Mouse (Mus musculus) C2C12 (cell line): ENCODE measurements at regions not wholly inside any gene's neighbourhood (a gene's known extent, or its start where the extent isn't known, plus 50 kb on each side); places are given as distances from the start of the nearest gene placed in this dataset.

Experiments
- CEBPB ChIP-seq: IDR thresholded peaks from one replicate; pipeline ENCODE4 v1.6.1; 2011; ENCODE audit warnings: low read depth, mild to moderate bottlenecking, control low read depth, moderate library complexity
- CTCF ChIP-seq: IDR thresholded peaks from one replicate; pipeline ENCODE4 v1.5.1; 2011; ENCODE audit not compliant: control insufficient read depth, insufficient read depth, insufficient read length
- MAX ChIP-seq: IDR thresholded peaks from one replicate; pipeline ENCODE4 v1.6.1; 2011; ENCODE audit warnings: mild to moderate bottlenecking, control low read depth
- MYOD1 ChIP-seq: IDR thresholded peaks from one replicate; pipeline ENCODE4 v1.6.1; 2011; ENCODE audit warnings: low read depth; ENCODE audit not compliant: control insufficient read depth, insufficient read length
- MYOG ChIP-seq: IDR thresholded peaks from one replicate; pipeline ENCODE4 v1.6.1; 2011; ENCODE audit not compliant: control insufficient read depth, insufficient read length; ENCODE audit errors: extremely low read depth
- USF1 ChIP-seq: IDR thresholded peaks from one replicate; pipeline ENCODE4 v1.6.1; 2011; ENCODE audit warnings: low read depth, mild to moderate bottlenecking, control low read depth, moderate library complexity

DNA sequence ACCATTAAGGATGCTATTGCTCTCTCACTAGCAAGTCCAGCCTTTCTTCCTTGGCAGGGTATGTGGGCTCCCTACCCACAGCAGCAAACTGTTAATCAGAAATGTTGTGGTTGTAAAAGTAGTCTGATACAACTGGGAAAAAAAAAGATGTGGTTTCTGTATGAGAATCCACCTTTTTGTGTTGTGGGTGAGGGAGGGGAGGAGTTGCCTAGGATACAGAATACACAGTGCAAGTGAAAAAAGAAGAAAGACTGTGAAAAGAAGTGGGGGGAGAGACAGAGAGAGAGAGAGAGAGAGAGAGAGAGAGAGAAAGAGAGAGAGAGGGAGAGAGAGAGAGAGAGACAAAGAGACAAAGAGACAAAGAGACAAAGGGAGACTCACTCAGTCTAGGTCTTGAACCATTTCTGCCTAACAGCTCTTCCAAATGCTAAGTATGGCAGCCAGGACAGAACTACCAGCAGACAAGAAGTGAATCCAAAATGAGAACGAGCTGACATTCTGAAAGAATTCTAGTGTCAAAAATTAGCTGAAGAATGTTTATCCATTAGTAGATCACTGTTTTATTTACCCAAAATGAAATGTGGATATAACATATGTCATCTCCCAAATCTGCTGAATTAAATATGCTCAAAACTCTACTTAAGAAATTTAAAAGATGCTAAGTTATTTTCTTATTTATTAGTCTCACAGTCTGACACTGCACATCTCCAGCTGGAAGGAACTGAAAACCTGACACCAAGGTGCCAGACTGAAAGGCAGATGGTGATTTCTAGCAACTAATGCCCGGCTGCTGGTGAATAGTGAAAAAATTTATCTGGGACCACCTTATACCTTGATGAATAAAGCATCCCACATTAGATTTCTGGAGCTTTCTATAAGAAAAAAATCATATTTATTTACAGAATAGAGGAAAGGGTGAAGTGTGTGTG, 347.7 kb downstream of the 1190002N15Rik start:
- TF ChIP-seq CTCF (no peak), MYOG (no peak), MAX (no peak), USF1 (no peak), CEBPB (no peak), MYOD1 (no peak)
